Mouse (Mus musculus) midbrain, postnatal 0 days (tissue): Measurements from ENCODE around the gene Anp32e. TPM values are rescaled to one million over a fixed set of nuclear protein-coding genes. Genes with fewer than 3 reads are reported as not detected.
"Not testable (repeated sequence)": the region's sequence is repeated elsewhere in the genome, so short reads cannot be mapped to it uniquely, and the experiment has no call there.

Experiments used
- ATAC-seq: fragments of 200-750 bp; cut with Nextera tagmentation; 2 replicates; pipeline ENCODE4 v1.8.0; 2017; ENCODE audit warnings: moderate number of reproducible peaks, mild to moderate bottlenecking, moderate TSS enrichment, moderate library complexity; ENCODE audit not compliant: low FRiP score
- DNase-seq: peaks from one replicate; pipeline ENCODE4 v3.0.0-alpha.2; 2015; ENCODE audit warnings: low spot score
- H3K27ac ChIP-seq: fragments of 300-500 bp; sonication (generic); 2 replicates; pipeline ENCODE4 v1.5.1; 2014; ENCODE audit warnings: low read depth, mild to moderate bottlenecking, low read length, mixed read lengths
- H3K27me3 ChIP-seq: fragments of 300-500 bp; sonication (generic); 2 replicates; pipeline ENCODE4 v1.6.1; 2014; ENCODE audit warnings: low read length, control low read depth, mixed read lengths; ENCODE audit not compliant: insufficient read depth
- H3K36me3 ChIP-seq: fragments of 300-500 bp; sonication (generic); 2 replicates; pipeline ENCODE4 v1.6.1; 2014; ENCODE audit warnings: low read length, control low read depth, mixed read lengths; ENCODE audit not compliant: insufficient read depth
- H3K4me1 ChIP-seq: fragments of 300-500 bp; sonication (generic); 2 replicates; pipeline ENCODE4 v1.6.1; 2014; ENCODE audit warnings: mild to moderate bottlenecking, control low read depth, antibody characterized with exemption, low read length, mixed read lengths; ENCODE audit not compliant: insufficient read depth
- H3K4me2 ChIP-seq: fragments of 300-500 bp; sonication (generic); 2 replicates; pipeline ENCODE4 v1.6.1; 2014; ENCODE audit warnings: low read depth, mild to moderate bottlenecking, low read length, mixed read lengths; ENCODE audit not compliant: poor library complexity, severe bottlenecking
- H3K4me3 ChIP-seq: fragments of 300-500 bp; sonication (generic); 2 replicates; pipeline ENCODE4 v1.5.1; 2014; ENCODE audit warnings: low read depth, mild to moderate bottlenecking, low read length, moderate library complexity
- H3K9ac ChIP-seq: fragments of 300-500 bp; sonication (generic); replicated peaks from 2 replicates; pipeline ENCODE4 v1.6.1; 2014; ENCODE audit warnings: mild to moderate bottlenecking, low read length, moderate library complexity, mixed read lengths; ENCODE audit not compliant: poor library complexity, severe bottlenecking
- H3K9me3 ChIP-seq: fragments of 300-500 bp; sonication (generic); 2 replicates; pipeline ENCODE4 v1.6.1; 2016; ENCODE audit warnings: low read length, control low read depth
- CTCF ChIP-seq: IDR thresholded peaks from 2 replicates; pipeline ENCODE4 v1.5.1; 2016; ENCODE audit warnings: antibody characterized with exemption, mild to moderate bottlenecking
- WGBS: fragments of 180-500 bp; shearing (Covaris S2); extraction: QIAGEN DNeasy Blood & Tissue Kit; methylation state at CpG from one replicate; pipeline ENCODE4 v1.1.7; 2014; 5-methylcytosine and 5-hydroxymethylcytosine counted together
- polyA plus RNA-seq: library from polyadenylated mRNA; unstranded; fragments of >200 nt; fragmentation: Nextera tagmentation; extraction: Ambion mirVana; gene quantifications from 2 replicates; pipeline ENCODE4 v1.2.1, GENCODE M21; 2015
- total RNA-seq: library from RNA; depleted of rRNA; stranded (reverse); fragments of >200 nt; gene quantifications from 2 replicates; pipeline ENCODE4 v1.2.3, GENCODE M21; 2014

Anp32e gene
- total and polyA plus RNA-seq, 2 experiments from 2014 or later = 24.7 to 86.9 TPM

DNA sequence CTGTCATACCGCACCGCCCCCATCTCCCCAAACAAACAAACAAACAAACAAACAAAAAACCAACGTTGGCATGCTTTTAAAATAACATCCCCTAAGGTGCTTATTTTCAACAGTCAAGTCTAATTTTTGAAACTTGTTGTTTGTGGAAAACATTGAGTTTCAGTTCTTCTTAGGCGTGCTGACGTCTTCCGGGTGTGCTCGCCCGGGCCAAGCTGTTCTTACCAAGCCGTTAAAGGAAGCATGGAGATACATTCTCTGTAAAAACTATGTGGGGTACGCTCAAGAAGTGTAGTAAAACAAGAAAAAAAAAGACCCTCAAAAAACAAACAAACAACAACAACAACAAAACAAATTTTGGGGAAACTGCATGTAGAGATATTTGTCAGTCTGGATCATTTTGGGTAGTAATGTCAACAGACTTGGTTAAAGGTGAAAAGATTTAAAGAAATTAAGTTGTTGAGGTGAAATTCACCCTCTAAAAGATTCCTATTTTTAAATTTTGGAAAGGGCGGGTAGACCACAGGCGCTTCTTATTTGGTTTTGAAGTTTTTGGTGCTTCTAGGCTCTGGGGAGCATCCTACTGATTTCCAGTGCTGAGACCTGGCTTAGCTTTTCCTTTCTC, 43.3 kb downstream of the Anp32e start:
- Histone ChIP-seq H3K9ac (peak overlapping the region; percentile 33; the same call in 1 of the 2 replicates), H3K4me1 (no peaks in the 10 kb centered on the region), H3K9me3 (no peaks in the 10 kb centered on the region), H3K4me3 (peak overlapping the region; percentile 28; the same call in 1 of the 2 replicates), H3K27me3 (no peaks in the 10 kb centered on the region), H3K4me2 (peak overlapping the region; percentile 54), H3K36me3 (no peaks in the 10 kb centered on the region), H3K27ac (0 out of 2 replicates have a peak overlapping the region, but pooled peaks have one; percentile 1)
- no peak for TF ChIP-seq CTCF
- ATAC-seq (no peak), DNase-seq (no peak)
- WGBS = 72% methylated on average over 12 of the region's 12 CpGs

DNA sequence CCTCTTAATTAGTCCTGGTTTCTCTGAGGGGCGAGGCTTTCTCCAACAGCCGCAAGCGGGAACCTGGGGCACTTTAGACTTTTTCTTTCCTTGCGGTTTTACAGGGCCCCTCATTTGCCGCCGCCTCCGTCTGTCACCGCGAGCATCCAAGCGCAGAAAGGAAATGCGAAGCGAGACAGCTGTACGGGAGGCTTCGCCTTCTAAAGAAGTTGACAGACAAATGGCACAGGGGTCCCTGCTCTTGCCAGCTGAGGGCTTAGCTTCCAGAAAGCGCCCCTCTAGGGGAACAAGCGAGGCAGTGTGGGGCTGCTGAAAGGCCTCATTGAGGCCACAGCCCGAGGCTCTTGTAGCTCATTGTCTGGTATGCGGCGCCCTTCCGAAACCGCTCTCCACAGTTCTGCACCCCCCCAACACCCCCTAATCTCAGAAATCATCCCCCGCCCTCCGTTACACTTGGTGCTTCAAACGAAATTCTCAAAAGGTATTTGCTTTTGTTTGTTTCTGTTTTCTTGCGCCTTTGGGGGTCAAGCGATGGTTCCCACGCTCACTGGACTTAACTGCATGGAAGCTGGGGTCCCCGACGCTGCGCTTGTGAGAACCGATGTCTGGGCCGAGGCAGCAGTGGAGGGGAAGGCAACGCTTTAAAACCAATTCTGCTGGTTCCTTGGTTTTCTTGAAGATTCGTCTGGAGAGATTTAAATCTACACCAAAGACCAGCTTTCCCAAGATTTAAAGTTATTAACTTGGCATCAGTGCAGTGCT, 44.0 kb downstream of the Anp32e start:
- WGBS = 4% methylated on average over 34 of the region's 34 CpGs
- ATAC-seq (peak; percentile 90), DNase-seq (peak; percentile 89)
- Histone ChIP-seq H3K4me3 (peak overlapping the region; percentile 28), H3K4me1 (no peaks in the 10 kb centered on the region), H3K27ac (peak overlapping the region; percentile 68), H3K27me3 (no peaks in the 10 kb centered on the region), H3K36me3 (no peaks in the 10 kb centered on the region), H3K9ac (peak overlapping the region; percentile 33; the same call in 1 of the 2 replicates), H3K9me3 (no peaks in the 10 kb centered on the region), H3K4me2 (peak overlapping the region; percentile 54)
- 0 out of 2 replicates have a peak, but pooled peaks have one; percentile 9 for TF ChIP-seq CTCF

DNA sequence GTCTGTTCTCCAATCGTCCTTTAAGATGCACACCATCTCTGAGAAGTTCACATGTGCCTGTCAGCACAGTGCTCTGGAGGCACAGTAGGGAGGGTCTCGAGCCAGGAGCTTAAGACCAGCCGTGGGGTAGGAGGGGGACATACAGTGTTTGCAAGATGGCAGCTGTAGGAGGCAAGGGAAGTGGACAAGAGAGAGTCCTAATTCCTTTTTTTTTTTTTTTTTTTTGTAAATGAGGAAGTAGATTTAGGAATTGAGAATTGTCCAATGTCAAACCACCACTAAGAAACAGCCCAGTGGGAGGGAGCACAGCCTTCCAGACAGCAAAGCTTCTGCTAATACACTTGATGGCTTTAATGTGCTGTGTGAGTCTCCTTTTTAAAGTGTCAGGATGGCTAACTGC, 48.0 kb downstream of the Anp32e start:
- no peak for TF ChIP-seq CTCF
- no peaks in the 10 kb centered on the region for H3K27me3 ChIP-seq
- WGBS = 48% methylated on average over 3 of the region's 3 CpGs

DNA sequence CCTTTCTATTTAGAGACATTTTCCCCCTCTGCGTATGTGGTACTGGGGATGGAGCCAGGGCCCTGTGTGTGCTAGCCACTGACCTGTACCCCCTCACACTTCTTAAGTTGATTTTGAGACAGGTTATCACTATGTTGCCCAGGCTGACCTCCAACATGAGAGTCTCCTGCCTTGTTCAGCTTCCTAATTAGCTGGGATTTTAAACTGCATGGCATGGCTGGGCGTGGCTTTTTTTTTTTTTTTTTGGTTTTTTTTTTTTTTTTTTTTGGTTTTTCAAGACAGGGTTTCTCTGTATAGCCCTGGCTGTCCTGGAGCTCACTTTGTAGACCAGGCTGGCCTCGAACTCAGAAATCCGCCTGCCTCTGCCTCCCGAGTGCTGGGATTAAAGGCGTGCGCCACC, 48.5 kb downstream of the Anp32e start:
- not testable (repeated sequence) for H3K4me1 ChIP-seq, DNase-seq, H3K9me3 ChIP-seq, H3K27me3 ChIP-seq, H3K9ac ChIP-seq, H3K4me3 ChIP-seq, H3K4me2 ChIP-seq, H3K27ac ChIP-seq, ATAC-seq, H3K36me3 ChIP-seq
- 89% methylated on average over 5 of the region's 7 CpGs for WGBS

More for the DNA sequence above, 48.0 kb downstream of the Anp32e start:
- Histone ChIP-seq H3K4me1 (no peaks in the 10 kb centered on the region), H3K4me3 (no peak overlapping the region), H3K4me2 (no peak overlapping the region), H3K9me3 (no peaks in the 10 kb centered on the region), H3K36me3 (no peaks in the 10 kb centered on the region), H3K9ac (no peak overlapping the region), H3K27ac (no peak overlapping the region)
- no peak for DNase-seq
- no peak for ATAC-seq

DNA sequence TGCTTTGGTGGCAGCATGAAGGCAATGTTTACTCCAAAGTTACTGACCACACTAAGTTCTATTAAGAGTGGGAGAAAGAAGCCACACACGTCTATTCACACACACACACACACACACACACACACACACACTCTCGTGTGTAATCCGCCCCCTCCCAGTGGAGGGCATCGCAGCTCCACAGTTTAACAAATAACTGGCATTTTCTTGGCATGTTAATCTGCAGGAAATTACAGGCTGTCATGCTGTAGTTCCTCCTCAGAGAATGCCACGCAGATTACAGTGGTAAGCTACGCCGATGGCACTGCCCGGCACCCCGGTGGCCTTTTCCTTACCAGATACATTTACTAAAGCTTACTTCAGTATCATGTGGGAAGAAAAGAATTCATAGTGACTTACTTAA, 49.2 kb downstream of the Anp32e start:
- TF ChIP-seq CTCF = no peak
- Histone ChIP-seq H3K36me3 (no peaks in the 10 kb centered on the region), H3K4me1 (no peaks in the 10 kb centered on the region), H3K4me3 (no peak overlapping the region), H3K27me3 (no peaks in the 10 kb centered on the region), H3K4me2 (no peak overlapping the region), H3K9ac (no peak overlapping the region), H3K9me3 (no peaks in the 10 kb centered on the region), H3K27ac (no peak overlapping the region)
- DNase-seq (peak; percentile 21), ATAC-seq (no peak)
- WGBS = 68% methylated on average over 9 of the region's 9 CpGs
